Mouse (Mus musculus) MEL (cell line): ENCODE measurements around the gene Pnpla6. TPM values are rescaled to one million over a fixed set of nuclear protein-coding genes. Genes with fewer than 3 reads are reported as not detected.
A peak's percentile ranks its signal among the peaks of the same experiment; 100 is the strongest.

Experiments
- DNase-seq: peaks from one replicate; pipeline ENCODE4 v3.0.0; 2011; ENCODE audit warnings: low read depth, low spot score
- H3K27ac ChIP-seq: 2 replicates; pipeline ENCODE4 v1.5.1; 2012; ENCODE audit warnings: low read depth, mild to moderate bottlenecking, control low read depth, low read length, moderate library complexity; ENCODE audit not compliant: control insufficient read depth
- H3K27me3 ChIP-seq, 2 experiments: fragments of 150-350 bp in 1 of 2; sonication (generic) in 1 of 2; 2 replicates each; pipeline ENCODE4 v1.6.1; 2012; ENCODE audit warnings: low read length in 2 of 2, mild to moderate bottlenecking in 2 of 2, improper control_type of control experiment in 1 of 2, moderate library complexity in 1 of 2; ENCODE audit not compliant: insufficient read depth in 2 of 2, control insufficient read depth in 1 of 2
- H3K36me3 ChIP-seq, 2 experiments: 2 replicates each; pipeline ENCODE4 v1.6.1; 2012 to 2014; ENCODE audit warnings: low read length in 2 of 2, improper control_type of control experiment in 1 of 2, inconsistent platforms in 1 of 2, mild to moderate bottlenecking in 1 of 2; ENCODE audit not compliant: insufficient read depth in 2 of 2, control insufficient read depth in 1 of 2
- H3K4me1 ChIP-seq, 2 experiments: fragments of 150-350 bp in 1 of 2; sonication (generic) in 1 of 2; 2 replicates each; pipeline ENCODE4 v1.6.1; 2012; ENCODE audit warnings: low read length in 2 of 2, improper control_type of control experiment in 1 of 2, mild to moderate bottlenecking in 1 of 2; ENCODE audit not compliant: insufficient read depth in 2 of 2, control insufficient read depth in 1 of 2
- H3K4me3 ChIP-seq, 2 experiments: fragments of 150-350 bp in 1 of 2; sonication (generic) in 1 of 2; 2 replicates each; pipeline ENCODE4 v1.5.1; 2012; ENCODE audit warnings: low read depth in 2 of 2, low read length in 2 of 2, mild to moderate bottlenecking in 2 of 2, moderate library complexity in 2 of 2, control low read depth in 1 of 2, improper control_type of control experiment in 1 of 2; ENCODE audit not compliant: control insufficient read depth in 1 of 2, insufficient read depth in 1 of 2
- H3K79me2 ChIP-seq: 2 replicates; pipeline ENCODE4 v1.6.1; 2012; ENCODE audit warnings: mild to moderate bottlenecking, low read length, moderate library complexity; ENCODE audit not compliant: control insufficient read depth, poor library complexity, insufficient read depth
- H3K9ac ChIP-seq: 2 replicates; pipeline ENCODE4 v1.6.1; 2012; ENCODE audit warnings: low read depth, mild to moderate bottlenecking, control low read depth, low read length, moderate library complexity; ENCODE audit not compliant: control insufficient read depth, poor library complexity, severe bottlenecking
- H3K9me3 ChIP-seq: fragments of 150-350 bp; sonication (generic); replicated peaks from 2 replicates; pipeline ENCODE4 v1.6.1; 2012; ENCODE audit warnings: mild to moderate bottlenecking, low read length, improper control_type of control experiment, moderate library complexity; ENCODE audit not compliant: insufficient read depth
- CHD1 ChIP-seq: IDR thresholded peaks from 2 replicates; pipeline ENCODE4 v1.6.1; 2012; ENCODE audit warnings: low read depth, mild to moderate bottlenecking, inconsistent platforms, low read length, improper control_type of control experiment
- CHD2 ChIP-seq: IDR thresholded peaks from 2 replicates; pipeline ENCODE4 v1.6.1; 2011; ENCODE audit warnings: low read length, improper control_type of control experiment
- CTCF ChIP-seq, 3 experiments: IDR thresholded peaks in 2 of 3; conservative IDR thresholded peaks in 1 of 3; 2 replicates each; pipeline ENCODE4 v1.5.1; 2011 to 2012; ENCODE audit warnings: low read length in 3 of 3, low read depth in 2 of 3, mild to moderate bottlenecking in 2 of 3, improper control_type of control experiment in 1 of 3, inconsistent platforms in 1 of 3, mixed read lengths in 1 of 3, moderate library complexity in 1 of 3; ENCODE audit not compliant: control insufficient read depth in 1 of 3, insufficient read depth in 1 of 3, poor library complexity in 1 of 3, severe bottlenecking in 1 of 3
- E2F4 ChIP-seq: IDR thresholded peaks from 2 replicates; pipeline ENCODE4 v1.6.1; 2011; ENCODE audit warnings: low read depth, low read length, improper control_type of control experiment, borderline replicate concordance
- EP300 ChIP-seq, 2 experiments: IDR thresholded peaks; 2 replicates each; pipeline ENCODE4 v1.6.1; 2011; ENCODE audit warnings: improper control_type of control experiment in 2 of 2, low read length in 2 of 2, low read depth in 1 of 2, mild to moderate bottlenecking in 1 of 2
- ETS1 ChIP-seq: IDR thresholded peaks from 2 replicates; pipeline ENCODE4 v1.6.1; 2012; ENCODE audit warnings: low read depth, mild to moderate bottlenecking, inconsistent platforms, low read length, improper control_type of control experiment, moderate library complexity
- GABPA ChIP-seq: IDR thresholded peaks from 2 replicates; pipeline ENCODE4 v1.6.1; 2012; ENCODE audit warnings: low read depth, mild to moderate bottlenecking, inconsistent platforms, low read length, improper control_type of control experiment, moderate library complexity
- GATA1 ChIP-seq: IDR thresholded peaks from 2 replicates; pipeline ENCODE4 v1.6.1; 2011; ENCODE audit warnings: low read depth, low read length, improper control_type of control experiment
- HCFC1 ChIP-seq: IDR thresholded peaks from 2 replicates; pipeline ENCODE4 v1.6.1; 2012; ENCODE audit warnings: low read depth, mild to moderate bottlenecking, inconsistent platforms, low read length, improper control_type of control experiment, moderate library complexity
- KAT2A ChIP-seq: conservative IDR thresholded peaks from 2 replicates; pipeline ENCODE4 v1.6.1; 2012; ENCODE audit warnings: low read depth, low read length, improper control_type of control experiment, inconsistent platforms
- MAFK ChIP-seq: IDR thresholded peaks from 2 replicates; pipeline ENCODE4 v1.6.1; 2011; ENCODE audit warnings: low read depth, mild to moderate bottlenecking, low read length, improper control_type of control experiment, borderline replicate concordance
- MAX ChIP-seq: IDR thresholded peaks from 2 replicates; pipeline ENCODE4 v1.6.1; 2011; ENCODE audit warnings: low read length, improper control_type of control experiment
- MAZ ChIP-seq: IDR thresholded peaks from 2 replicates; pipeline ENCODE4 v1.6.1; 2012; ENCODE audit warnings: low read depth, mild to moderate bottlenecking, inconsistent platforms, low read length, improper control_type of control experiment
- MEF2A ChIP-seq: IDR thresholded peaks from 2 replicates; pipeline ENCODE4 v1.6.1; 2014; ENCODE audit warnings: low read depth, mild to moderate bottlenecking, inconsistent platforms, low read length, improper control_type of control experiment; ENCODE audit not compliant: poor library complexity, insufficient replicate concordance, severe bottlenecking; ENCODE audit errors: extremely low read depth
- MXI1 ChIP-seq: IDR thresholded peaks from 2 replicates; pipeline ENCODE4 v1.6.1; 2011; ENCODE audit warnings: mild to moderate bottlenecking, low read depth, low read length, improper control_type of control experiment
- NELFE ChIP-seq: IDR thresholded peaks from 2 replicates; pipeline ENCODE4 v1.6.1; 2011; ENCODE audit warnings: low read depth, low read length, improper control_type of control experiment
- NRF1 ChIP-seq: IDR thresholded peaks from 2 replicates; pipeline ENCODE4 v1.6.1; 2014; ENCODE audit warnings: low read depth, mild to moderate bottlenecking, inconsistent platforms, low read length, improper control_type of control experiment, moderate library complexity; ENCODE audit not compliant: poor library complexity, insufficient read depth, severe bottlenecking
- POLR2A ChIP-seq, 2 experiments: IDR thresholded peaks; 2 replicates each; pipeline ENCODE4 v1.6.1; 2011 to 2012; ENCODE audit warnings: low read length in 2 of 2, mild to moderate bottlenecking in 2 of 2, control low read depth in 1 of 2, improper control_type of control experiment in 1 of 2, low read depth in 1 of 2, moderate library complexity in 1 of 2; ENCODE audit not compliant: control insufficient read depth in 1 of 2, insufficient read depth in 1 of 2, poor library complexity in 1 of 2
- POLR2AphosphoS2 ChIP-seq: IDR thresholded peaks from 2 replicates; pipeline ENCODE4 v1.6.1; 2011; ENCODE audit warnings: low read length, improper control_type of control experiment
- RAD21 ChIP-seq: IDR thresholded peaks from 2 replicates; pipeline ENCODE4 v1.6.1; 2011; ENCODE audit warnings: mild to moderate bottlenecking, low read depth, low read length, improper control_type of control experiment
- RCOR1 ChIP-seq: IDR thresholded peaks from 2 replicates; pipeline ENCODE4 v1.6.1; 2012; ENCODE audit warnings: low read depth, mild to moderate bottlenecking, inconsistent platforms, low read length, improper control_type of control experiment
- SIN3A ChIP-seq: IDR thresholded peaks from 2 replicates; pipeline ENCODE4 v1.6.1; 2012; ENCODE audit warnings: low read length, improper control_type of control experiment, inconsistent platforms
- SMC3 ChIP-seq: IDR thresholded peaks from 2 replicates; pipeline ENCODE4 v1.6.1; 2011; ENCODE audit warnings: low read depth, low read length, improper control_type of control experiment
- TBP ChIP-seq: IDR thresholded peaks from 2 replicates; pipeline ENCODE4 v1.8.0; 2011; ENCODE audit warnings: low read depth, low read length, improper control_type of control experiment
- TCF12 ChIP-seq: IDR thresholded peaks from 2 replicates; pipeline ENCODE4 v1.6.1; 2014; ENCODE audit warnings: low read depth, mild to moderate bottlenecking, inconsistent platforms, low read length, improper control_type of control experiment, moderate library complexity
- USF1 ChIP-seq: IDR thresholded peaks from 2 replicates; pipeline ENCODE4 v1.6.1; 2014; ENCODE audit warnings: low read depth, mild to moderate bottlenecking, inconsistent platforms, low read length, improper control_type of control experiment, moderate library complexity
- USF2 ChIP-seq, 2 experiments: IDR thresholded peaks; 2 replicates each; pipeline ENCODE4 v1.6.1; 2011 to 2012; ENCODE audit warnings: improper control_type of control experiment in 2 of 2, low read length in 2 of 2, borderline replicate concordance in 1 of 2, inconsistent platforms in 1 of 2, low read depth in 1 of 2, mild to moderate bottlenecking in 1 of 2; ENCODE audit not compliant: insufficient read depth in 1 of 2
- ZKSCAN1 ChIP-seq: IDR thresholded peaks from 2 replicates; pipeline ENCODE4 v1.6.1; 2012; ENCODE audit warnings: low read depth, mild to moderate bottlenecking, inconsistent platforms, low read length, improper control_type of control experiment, moderate library complexity
- ZMIZ1 ChIP-seq: IDR thresholded peaks from 2 replicates; pipeline ENCODE4 v1.6.1; 2012; ENCODE audit warnings: low read depth, mild to moderate bottlenecking, inconsistent platforms, low read length, improper control_type of control experiment, moderate library complexity
- ZNF384 ChIP-seq: IDR thresholded peaks from 2 replicates; pipeline ENCODE4 v1.6.1; 2012; ENCODE audit warnings: low read depth, mild to moderate bottlenecking, inconsistent platforms, low read length, improper control_type of control experiment
- polyA plus RNA-seq, 2 experiments: library from polyadenylated mRNA; stranded (reverse) in 1 of 2; unstranded in 1 of 2; fragments of >175 nt in 1 of 2; fragments of >200 nt in 1 of 2; gene quantifications; 2 replicates each; pipeline versions ENCODE4 v1.2.1 to v1.2.4; 2012; ENCODE audit warnings: low replicate concordance in 2 of 2, low read depth in 1 of 2; ENCODE audit not compliant: insufficient read length in 2 of 2, insufficient read depth in 1 of 2, missing spikeins in 1 of 2
- total RNA-seq: library from RNA; depleted of rRNA; stranded (reverse); fragments of 300-350 nt; gene quantifications from 2 replicates; pipeline ENCODE4 v1.2.3, GENCODE M21; 2012; rRNA removed

Gene Pnpla6
- total RNA-seq = 7.6 and 8.6 TPM in 2 replicates
- polyA plus RNA-seq = 10 to 100 TPM in 1 of 2 experiments, not detected in 1; 16.5 TPM

GRCm38 (mm10) chr8:3515260-3515671 lies at the start of gene Pnpla6:
Pnpla6 (plus strand) TSS chr8:3515384.
- peak within 1 kb of the TSS; percentile 23 for H3K27ac ChIP-seq
- peaks cover 0 to 3% of the 10 kb centered on the region in 2 experiments; a peak in 1 of 4 replicates for H3K4me1 ChIP-seq
- no peaks in the 10 kb centered on the region for H3K9me3 ChIP-seq
- H3K27me3 ChIP-seq = no peaks in the 10 kb centered on the region
- peaks cover 0 to 4% of the 10 kb centered on the region in 2 experiments; a peak in 2 of 4 replicates for H3K36me3 ChIP-seq
- DNase-seq = peak; percentile 90
- TF ChIP-seq GATA1 = no peak
- no peak for TF ChIP-seq MEF2A
- no peak for TF ChIP-seq RAD21
- no peak for TF ChIP-seq TCF12
- TF ChIP-seq HCFC1 = peak; percentile 96
- TF ChIP-seq MAFK = no peak
- TF ChIP-seq USF2 (IDR thresholded peaks at IDR 0.05; ENCODE audit: borderline replicate concordance in 1 of 2, insufficient read depth in 1 of 2, low read depth in 1 of 2, low read length in 2 of 2) = no peak
- TF ChIP-seq EP300 (IDR thresholded peaks at IDR 0.05; ENCODE audit: low read depth in 1 of 2, low read length in 2 of 2) = no peak
- peak in 1 of 2 experiments; percentile 59; a peak in 2 of 4 replicates for TF ChIP-seq POLR2A (IDR thresholded peaks at IDR 0.05; ENCODE audit: control insufficient read depth in 1 of 2, insufficient read depth in 1 of 2, low read depth in 1 of 2, low read length in 2 of 2, poor library complexity in 1 of 2)
- TF ChIP-seq NRF1 = peak; percentile 63
- no peak for TF ChIP-seq ZKSCAN1
- no peak for TF ChIP-seq ZNF384
- peak; percentile 69; the same call in 1 of the 2 replicates for TF ChIP-seq MAZ
- peak; percentile 45; the same call in 1 of the 2 replicates for TF ChIP-seq KAT2A
- TF ChIP-seq CTCF (IDR thresholded peaks at IDR 0.05 in 2 of 3, conservative IDR thresholded peaks at IDR 0.05 in 1 of 3; ENCODE audit: control insufficient read depth in 1 of 3, insufficient read depth in 1 of 3, low read depth in 2 of 3, low read length in 3 of 3, poor library complexity in 1 of 3, severe bottlenecking in 1 of 3) = no peak
- peak; percentile 60; the same call in 1 of the 2 replicates for TF ChIP-seq CHD2
- TF ChIP-seq MXI1 = peak; percentile 2; the same call in 1 of the 2 replicates
- peak; percentile 64 for TF ChIP-seq ZMIZ1
- peak; percentile 65 for TF ChIP-seq TBP
- peak; percentile 67; the same call in 1 of the 2 replicates for TF ChIP-seq RCOR1
- TF ChIP-seq CHD1 = peak; percentile 96
- no peak for TF ChIP-seq SMC3
- TF ChIP-seq GABPA = no peak
- TF ChIP-seq MAX = peak; percentile 32; the same call in 1 of the 2 replicates
- peak; percentile 96 for TF ChIP-seq SIN3A
- no peak for TF ChIP-seq ETS1
- TF ChIP-seq POLR2AphosphoS2 = peak; percentile 49; the same call in 1 of the 2 replicates
- TF ChIP-seq NELFE = peak; percentile 53
- TF ChIP-seq USF1 = peak; percentile 54
- TF ChIP-seq E2F4 = no peak
- H3K79me2 ChIP-seq = no peaks in the 10 kb centered on the region
- peak within 1 kb of the TSS; percentile 74 for H3K9ac ChIP-seq
- peak within 1 kb of the TSS; percentile 64 to 68 for H3K4me3 ChIP-seq
